Mouse (Mus musculus) heart, postnatal 25 days (tissue): Measurements from ENCODE around the gene Tex44. TPM values are rescaled to one million over a fixed set of nuclear protein-coding genes. Genes with fewer than 3 reads are reported as not detected.
A peak's percentile ranks its signal among the peaks of the same experiment; 100 is the strongest.
"Not testable (repeated sequence)": the region's sequence is repeated elsewhere in the genome, so short reads cannot be mapped to it uniquely, and the experiment has no call there.

Experiments
- DNase-seq: peaks from one replicate; pipeline ENCODE4 v3.0.0; 2022; ENCODE audit warnings: low spot score
- intact Hi-C: fragments of 180-260 bp; cut with DNase I; formaldehyde crosslinking; loops from one replicate; pipeline ENCODE4 v1.15.1; 2025
- total RNA-seq, 2 experiments: library from RNA; stranded (reverse); gene quantifications; 2 replicates each; pipeline ENCODE4 v1.2.3; 2021

Tex44 gene
- total RNA-seq, 2 experiments from 2014 or later: not detected

DNA sequence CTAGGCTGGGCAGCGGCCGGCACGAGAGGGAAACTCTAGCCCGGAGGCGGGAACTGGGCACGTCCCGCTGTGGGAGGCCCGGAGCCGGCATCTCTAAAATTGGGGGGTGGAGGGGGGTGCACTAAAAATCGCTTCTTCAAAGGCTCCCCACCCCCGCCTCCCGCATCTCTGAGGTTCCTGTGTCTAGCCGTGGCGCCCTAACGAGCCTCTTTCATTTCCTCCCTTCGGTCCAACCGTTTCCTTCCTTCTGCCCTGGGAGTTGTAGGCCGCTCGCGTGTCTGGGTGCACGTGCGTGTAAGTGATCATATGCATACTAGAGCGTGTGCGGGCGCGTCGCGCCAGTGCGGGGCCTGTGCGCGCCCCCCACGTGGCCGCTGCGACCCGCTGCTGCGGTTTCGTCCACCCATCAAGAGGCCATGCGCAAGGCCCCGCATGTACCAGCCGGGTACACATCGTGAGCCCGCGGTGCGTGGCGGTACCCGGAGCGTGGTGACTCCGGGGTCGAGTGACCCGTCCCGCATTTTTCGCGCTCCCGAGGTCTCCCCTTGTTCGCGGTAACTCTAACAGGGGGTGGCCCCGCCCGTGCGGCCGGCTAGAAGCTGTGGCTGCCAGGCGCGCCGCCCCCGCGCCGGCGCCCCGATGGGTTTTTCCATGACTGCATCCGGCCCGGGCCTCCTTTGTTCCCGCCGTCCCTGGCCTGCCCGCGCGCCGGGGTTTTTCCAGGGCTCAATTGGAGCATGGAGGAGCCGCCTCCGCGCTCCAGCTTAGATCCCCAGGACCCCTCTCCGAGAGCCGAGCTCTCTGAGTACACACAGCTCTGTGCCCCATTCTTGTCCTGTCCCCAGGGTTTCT is 16.1 kb downstream of the Tex44 start:
- intact Hi-C loops: loop anchor here (1.0 kb wide), 1 partner anchor 30 kb away; no protein-coding TSS in a partner anchor
- DNase-seq: peak; percentile 90

DNA sequence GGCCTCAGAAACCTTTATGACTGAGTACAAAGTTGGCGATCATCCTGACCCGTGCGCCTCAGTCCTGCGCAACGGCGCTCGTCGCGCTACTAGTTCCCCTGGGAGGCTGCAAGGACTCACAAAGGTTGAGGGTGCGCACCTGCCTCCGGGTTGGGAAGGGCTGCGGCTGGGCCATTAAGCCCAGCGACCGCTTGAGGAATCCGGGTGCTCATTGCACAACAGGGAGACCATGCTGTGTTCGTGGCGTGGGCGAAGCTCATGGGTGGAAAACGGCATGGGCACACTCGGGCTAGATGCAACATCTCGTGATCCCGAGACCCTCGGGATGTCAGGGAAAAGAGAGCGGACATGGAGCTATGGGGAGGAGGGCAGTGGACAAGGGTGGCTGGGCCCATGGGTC is 16.7 kb downstream of the Tex44 start:
- DNase-seq: no peak
- intact Hi-C loops: loop anchor here (1.0 kb wide), 1 partner anchor 29 kb away; no protein-coding TSS in a partner anchor

DNA sequence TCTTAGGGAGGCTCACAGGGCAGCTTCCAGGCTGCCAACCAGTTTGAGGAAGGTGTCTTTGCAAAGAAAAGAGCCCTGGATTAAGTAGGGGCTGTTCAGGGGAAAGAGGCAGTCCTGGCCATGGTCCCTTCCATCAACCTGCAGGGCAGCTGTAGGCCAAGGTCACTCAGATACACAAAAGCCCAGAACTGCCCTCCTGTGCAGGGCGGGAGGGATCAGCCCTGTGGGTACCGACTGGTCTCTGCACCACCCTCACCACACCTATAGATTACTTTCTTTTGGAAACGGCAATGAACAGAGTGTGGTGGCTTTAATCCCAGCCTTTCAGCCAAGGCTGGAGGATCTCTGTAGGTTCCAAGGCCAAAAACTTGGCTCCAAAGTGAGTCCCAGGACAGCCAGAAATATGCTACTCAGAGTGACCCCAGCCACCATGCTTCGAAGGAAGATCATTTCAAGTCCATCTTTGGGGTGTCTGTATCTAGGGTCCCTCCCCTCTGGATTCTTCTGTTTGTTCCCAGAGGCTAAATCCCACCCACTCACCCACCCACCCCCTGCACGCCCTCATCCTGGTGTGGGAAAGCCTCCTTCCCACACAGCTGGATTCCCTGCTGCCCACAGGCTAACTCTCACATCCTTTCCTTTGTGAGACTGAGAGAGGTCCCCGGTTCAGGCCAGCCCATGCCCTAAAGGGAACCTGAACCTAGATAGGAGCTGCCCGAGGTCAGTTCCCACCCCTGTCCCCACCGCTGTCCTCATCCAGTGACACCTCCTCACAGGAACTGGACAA is 17.4 kb downstream of the Tex44 start:
- DNase-seq: no peak
- intact Hi-C loops: no loop called here

DNA sequence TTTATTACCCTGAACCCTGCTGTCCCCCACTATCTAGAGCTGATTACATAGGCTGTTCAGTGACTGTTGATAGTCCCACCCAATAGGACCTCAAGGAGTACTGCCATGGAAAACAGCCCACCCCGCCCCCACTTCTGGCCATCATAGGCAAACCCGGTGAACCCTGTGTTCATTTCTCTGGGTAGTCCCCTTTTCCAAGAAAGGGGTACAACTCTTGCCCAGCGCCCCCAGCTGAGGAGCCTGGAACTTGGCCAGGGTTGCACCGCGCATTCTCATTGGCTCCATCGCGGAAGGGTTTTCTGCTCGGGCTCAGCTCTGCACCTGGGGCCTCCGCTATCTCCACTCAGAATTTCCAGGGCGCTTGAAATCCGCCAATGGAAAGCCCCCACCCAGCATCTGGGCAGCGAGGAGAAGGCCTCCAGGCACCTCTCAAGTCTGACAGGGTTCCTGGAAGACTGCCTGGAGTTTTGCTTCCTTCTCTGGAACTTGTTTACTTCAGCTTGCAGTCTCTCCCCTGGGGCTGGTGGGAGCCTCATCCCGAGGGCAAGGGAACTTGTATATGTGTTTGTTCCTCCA is 21.6 kb downstream of the Tex44 start:
- DNase-seq: no peak
- intact Hi-C loops: no loop called here

DNA sequence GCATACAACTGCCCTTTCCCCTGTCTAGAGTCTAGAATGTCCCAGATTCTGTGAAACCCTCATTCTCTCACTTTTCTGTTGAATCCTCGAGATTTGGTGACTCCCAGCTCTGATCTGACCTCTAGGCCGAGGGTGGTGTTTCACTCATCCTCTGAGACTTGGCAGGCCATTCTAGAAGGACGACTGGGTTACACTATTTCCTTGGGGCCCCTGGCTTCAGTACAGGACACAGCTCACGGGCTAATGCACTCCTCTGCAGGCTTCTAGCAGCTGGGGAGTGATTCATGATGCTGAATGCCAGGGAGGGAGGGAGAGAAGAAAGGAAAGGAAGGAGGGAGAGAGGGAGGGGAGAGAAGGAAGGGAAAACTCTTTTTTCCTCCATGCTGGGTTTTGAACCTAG is 22.1 kb downstream of the Tex44 start:
- intact Hi-C loops: no loop called here
- DNase-seq: no peak

DNA sequence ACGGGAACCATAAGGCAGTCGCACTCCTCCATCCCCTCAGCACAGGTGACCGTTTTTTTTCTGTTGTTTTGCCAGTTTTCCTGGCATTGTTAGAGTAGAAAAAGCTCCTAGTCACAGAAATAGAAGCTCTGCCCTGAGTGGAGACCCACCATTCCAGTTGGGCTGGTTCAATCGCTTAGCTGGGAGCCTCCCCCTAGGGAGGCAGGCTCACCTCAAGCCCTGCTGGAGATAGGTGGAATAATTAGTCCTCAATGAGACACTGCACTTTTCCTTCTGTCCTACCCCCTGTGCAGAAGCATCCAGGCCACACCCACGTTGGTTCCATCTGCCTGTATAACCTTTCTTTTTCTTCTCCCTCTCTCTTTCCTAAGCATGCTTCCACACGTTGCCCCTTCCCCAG is 23.8 kb downstream of the Tex44 start:
- no peak for DNase-seq
- intact Hi-C loops: no loop called here

DNA sequence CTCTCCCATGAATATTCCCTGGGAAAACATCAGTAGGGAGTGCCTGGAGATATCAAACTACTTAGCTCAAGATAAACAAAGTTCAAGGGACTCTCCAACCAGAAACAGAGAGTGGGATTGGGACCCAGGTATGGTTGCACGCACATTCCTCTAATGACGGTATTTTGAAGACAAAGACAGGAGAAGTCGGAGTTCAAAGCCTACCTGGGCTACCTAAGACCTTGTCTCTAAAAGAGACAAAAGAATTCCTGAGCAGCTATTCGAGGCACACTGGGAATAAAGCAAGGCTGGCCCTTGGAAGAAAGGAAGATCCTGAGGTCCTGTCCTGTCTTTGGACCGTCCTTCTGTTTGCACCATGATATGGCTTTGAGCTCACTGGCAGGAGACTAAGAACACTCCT is 26.6 kb downstream of the Tex44 start:
- intact Hi-C loops: no loop called here
- DNase-seq: no peak

DNA sequence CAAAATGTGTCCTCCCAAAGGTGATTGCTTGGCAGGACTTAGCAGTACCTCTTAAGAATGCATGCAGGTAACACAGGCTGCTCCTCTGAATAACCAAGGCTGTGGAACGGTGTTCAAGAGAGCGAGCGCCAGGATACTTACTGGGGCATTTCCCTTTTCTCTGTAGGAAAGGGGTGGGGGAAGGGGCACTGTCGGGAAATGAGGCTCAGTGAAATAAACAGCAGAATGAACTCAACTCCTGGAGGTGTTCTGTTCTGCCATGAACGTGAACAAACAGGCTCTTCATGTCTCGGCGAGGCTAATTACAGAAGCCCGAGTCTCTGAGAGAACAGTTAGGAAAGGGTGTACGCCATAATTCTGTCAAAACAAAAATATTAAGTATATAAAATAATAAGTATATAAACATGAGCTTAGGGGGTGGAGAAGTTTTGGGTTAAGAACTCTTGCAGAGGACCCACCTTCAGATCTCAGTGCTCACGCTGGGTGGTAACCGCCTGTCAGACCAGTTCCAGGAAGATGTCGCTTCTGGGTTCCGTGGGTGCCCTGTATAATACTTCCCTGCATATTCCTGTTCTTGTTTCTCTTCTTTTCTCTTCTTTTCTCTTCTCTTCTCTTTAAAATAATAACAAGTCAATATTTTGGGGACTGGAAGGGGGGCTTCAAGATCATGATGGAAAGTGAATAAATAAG is 30.9 kb downstream of the Tex44 start:
- no peak for DNase-seq
- intact Hi-C loops: no loop called here

DNA sequence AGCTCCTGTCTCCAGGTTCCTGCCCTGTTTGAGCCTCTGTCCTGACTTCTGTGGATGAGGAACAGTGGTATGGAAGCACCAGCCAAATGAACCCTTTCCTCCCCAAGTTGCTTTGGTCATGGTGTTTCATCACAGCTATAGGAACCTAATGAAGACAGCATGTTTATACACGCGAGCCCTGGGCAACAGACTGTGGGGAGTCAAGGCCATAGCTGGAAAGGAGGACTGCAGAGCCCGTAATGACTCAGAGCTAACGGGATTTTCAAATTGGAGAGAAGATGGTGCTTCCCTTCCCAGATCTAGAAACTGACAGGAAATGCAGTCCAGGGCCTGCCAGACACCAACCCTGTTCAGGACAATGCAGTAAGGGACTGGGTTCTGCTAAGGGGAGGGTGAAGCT is 33.2 kb downstream of the Tex44 start:
- no peak for DNase-seq
- intact Hi-C loops: no loop called here

DNA sequence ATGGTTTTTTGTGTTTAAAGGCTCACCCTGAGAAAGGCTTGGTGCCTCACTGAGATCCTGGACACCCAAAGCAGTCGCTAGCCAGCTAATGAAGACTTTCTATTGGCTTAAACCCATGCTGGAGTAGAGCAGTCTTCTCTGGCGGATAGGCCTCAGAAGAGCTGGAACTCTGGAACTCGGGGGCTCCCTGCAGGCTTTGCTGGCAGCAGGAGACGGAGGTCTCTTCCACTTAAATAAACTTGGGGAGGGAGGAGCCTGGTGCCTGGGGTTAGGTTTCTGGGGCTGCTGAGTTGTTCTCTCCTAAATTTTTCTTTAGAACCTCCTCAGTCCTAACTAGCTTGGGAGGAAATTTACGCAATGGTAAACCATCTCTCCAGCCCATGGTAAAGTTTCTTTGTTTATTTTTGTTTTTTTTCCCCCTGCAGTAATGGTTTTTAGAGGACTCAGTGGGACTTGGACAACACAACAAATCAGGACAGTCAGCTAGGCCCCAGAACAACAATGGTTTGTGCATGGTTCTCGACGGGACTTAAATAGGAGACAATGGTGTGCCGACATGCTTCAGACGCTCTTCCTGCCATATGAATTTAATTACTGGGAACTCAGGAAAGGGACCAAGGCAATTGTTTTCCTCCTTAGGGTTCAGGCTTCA is 38.2 kb downstream of the Tex44 start:
- intact Hi-C loops: no loop called here
- no peak for DNase-seq

DNA sequence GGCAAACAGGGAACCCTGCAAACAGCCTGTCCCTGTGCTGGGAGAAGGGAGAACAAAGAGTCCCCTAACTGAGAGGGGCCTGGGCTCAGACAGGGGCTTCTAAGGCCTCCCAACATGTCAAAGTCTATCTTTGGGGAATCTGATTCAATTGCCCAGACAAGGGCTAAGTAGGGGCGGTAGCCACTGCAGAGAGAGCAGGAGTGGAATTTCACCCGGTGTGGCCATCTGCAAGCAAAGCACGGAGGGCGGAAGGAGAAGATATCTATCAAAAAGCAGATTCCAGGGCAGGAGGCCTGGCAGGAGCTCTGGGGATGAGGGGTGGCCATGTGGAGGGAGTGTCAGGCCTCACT is 38.7 kb downstream of the Tex44 start:
- no peak for DNase-seq
- intact Hi-C loops: no loop called here

DNA sequence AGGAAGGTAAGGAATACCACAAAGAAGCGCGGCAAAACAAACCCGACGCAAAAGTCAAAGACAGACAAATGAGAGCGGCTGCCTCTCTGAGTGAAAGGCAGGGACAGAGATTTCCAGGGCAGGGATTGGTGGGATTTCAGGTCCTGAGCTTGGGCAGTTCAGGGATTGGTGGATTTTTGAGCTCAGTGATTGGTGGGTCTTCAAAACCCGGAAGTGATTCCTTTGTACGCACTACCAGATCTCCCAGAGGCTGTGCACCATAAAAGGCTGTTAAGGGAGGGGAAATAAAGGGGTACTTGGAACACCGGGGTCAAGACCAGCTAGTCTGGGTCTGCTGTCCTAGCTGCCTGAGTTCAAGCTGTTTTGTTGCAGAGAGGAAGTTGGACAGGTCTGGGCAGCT is 41.3 kb downstream of the Tex44 start:
- DNase-seq: no peak
- intact Hi-C loops: loop anchor here (1.0 kb wide), 1 partner anchor 27 kb away; no protein-coding TSS in a partner anchor

DNA sequence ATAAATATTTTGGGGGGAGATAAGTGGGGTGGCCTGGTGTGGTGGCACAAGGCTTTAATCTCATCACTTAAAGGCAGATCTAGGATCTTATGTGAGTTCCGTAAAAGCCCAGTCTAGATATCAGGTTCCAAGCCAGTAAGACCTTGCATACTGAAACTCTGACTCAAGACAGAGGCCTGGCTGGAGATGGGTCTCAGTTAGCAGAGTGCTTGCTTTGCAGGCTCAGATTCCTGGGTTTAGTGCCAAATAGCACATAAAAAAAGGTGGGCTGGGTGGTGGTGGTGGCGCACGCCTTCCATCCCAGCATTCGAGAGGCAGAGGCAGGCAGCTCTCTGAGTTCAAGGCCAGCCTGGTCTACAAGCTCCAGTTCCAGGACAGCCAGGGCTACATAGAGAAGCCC is 43.7 kb downstream of the Tex44 start:
- no peak for DNase-seq
- intact Hi-C loops: loop anchor here (5.0 kb wide), 1 partner anchor 57 kb away; the partner anchor contains the start of gene Ptma

DNA sequence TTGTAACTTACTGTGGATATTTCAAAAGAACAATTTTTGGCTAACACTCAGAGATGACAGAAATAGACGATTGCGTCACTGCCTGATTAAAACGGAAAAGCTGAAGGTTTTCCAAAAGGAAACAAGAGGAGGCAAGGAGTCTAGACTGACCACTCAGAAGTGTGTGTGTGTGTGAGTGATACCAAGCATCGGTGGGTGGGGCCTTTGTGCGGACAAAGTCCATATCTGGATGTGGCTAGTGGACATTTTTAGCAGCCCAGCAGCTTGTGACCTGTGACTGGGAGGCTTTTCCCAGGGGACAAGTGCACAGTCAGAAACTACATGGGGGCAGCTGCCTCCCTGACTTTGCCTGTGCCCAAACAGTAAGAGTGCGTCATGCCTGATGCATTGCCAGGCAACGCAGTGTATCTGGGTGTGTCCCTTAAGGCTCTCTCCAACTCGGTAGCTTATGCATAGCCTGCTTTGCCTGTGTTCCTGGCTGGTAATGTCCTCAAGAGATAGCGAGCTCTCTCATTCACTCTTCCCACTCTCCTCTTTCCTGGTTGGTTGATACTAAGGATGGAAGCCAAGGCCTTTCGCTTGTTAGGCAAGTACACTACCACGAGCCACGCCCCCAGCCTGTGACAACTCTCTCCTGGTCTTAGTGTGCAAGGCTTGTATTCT is 44.5 kb downstream of the Tex44 start:
- peak; percentile 89 for DNase-seq
- intact Hi-C loops: loop anchor here (1.0 to 5.0 kb wide), 2 partner anchors 30 to 57 kb away; partner anchors contain the start of gene Ptma

DNA sequence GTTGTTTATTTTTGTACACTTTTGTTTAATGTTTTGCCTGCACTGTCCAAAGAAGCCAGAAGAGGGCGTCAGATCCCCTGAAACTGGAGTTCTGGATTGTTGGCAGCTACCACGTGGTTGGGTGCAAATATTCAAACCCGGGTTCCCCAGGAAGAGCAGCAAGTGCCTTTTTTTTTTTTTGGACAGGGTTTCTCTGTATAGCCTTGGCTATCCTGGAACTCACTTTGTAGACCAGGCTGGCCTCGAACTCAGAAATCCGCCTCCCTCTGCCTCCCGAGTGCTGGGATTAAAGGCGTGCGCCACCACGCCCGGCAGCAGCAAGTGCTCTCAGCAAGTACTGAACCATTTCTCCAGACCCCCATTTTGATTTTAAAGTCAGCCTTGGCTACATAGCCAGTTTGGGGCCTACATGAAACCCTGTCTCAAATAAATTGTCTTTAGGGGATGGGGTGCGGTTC is 45.4 kb downstream of the Tex44 start:
- DNase-seq: not testable (repeated sequence)
- intact Hi-C loops: loop anchor here (1.0 to 5.0 kb wide), 2 partner anchors 29 to 56 kb away; partner anchors contain the start of gene Ptma

DNA sequence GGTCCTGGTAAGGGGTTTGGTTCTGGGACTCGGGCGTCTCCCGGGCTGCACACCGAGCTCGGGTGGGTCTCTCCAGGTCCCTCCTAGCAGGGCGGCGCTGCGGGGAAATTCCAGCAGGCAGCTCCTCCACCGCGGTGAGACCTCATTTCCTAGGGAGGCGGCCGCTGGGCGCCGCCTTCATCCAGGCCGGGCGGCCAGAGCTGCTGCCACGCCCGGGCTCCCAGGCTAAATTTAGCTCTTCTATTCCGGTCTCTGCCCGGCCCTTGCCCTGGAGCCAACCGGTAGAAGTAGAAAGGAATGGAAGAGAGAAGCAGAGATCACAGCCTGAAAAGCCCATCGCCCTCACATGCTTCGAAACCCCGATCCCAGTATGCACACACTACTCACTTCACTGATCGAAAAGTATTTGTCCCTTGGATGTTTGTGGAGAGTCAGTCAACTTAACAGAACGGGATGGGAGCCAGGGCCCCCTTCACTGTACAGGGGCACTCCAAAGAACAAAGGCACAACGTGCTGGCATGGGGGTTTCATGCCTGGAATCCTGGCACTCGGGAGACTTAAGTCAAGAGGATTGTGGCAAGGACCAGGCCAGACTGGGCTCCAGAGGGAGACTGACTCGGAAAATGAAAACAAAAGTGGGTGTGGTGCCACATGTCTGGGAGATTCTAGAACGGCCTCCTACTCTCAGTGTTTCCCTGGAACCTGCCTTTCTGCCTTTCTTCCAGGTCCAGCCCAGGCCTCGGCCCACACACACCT is 46.2 kb downstream of the Tex44 start:
- DNase-seq: peak; percentile 83
- intact Hi-C loops: loop anchor here (1.0 to 5.0 kb wide), 3 partner anchors 15 to 55 kb away; partner anchors contain the start of gene Ptma

DNA sequence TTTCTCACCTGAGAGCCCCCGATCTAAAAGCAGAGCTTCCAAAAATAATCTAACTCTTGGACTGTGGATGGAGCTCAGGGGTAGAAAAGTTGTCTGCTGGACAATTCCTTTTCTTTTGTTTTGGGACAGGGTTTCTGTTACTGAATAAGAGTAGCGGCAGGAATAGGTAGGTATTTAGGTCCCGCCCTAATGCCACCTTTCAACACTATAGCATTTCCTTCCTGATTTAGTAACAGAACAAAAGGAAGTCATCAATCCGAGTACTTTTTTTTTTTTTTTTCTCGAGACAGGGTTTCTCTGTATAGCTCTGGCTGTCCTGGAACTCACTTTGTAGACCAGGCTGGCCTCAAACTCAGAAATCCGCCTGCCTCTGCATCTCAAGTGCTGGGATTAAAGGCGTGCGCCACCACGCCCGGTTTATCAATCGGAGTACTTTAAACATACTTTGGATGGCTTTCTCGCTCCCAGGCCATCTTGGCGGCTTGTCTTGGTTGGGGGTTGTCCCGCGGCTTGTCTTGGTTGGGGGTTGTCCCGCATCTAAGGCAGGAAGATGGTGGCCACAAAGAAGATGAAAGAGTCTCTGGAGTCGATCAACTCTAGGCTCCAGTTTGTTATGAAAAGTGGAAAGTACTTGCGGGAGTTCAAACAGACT is 47.1 kb downstream of the Tex44 start:
- intact Hi-C loops: loop anchor here (5.0 kb wide), 1 partner anchor 54 kb away; the partner anchor contains the start of gene Ptma
- DNase-seq: no peak
